ENCODE assay signal across 9 mouse cellular contexts in genomic region chr11:59694533-59694932, GRCm38 (mm10). TPM values are rescaled to one million over a fixed set of nuclear protein-coding genes. Genes with fewer than 3 reads are reported as not detected.
DNase-seq lines count a peak whose midpoint lies in the region; ATAC-seq and TF ChIP-seq lines count a peak whose summit lies in the region.
"Had no signal": no experiment of that assay in that cellular context is flagged by ENCODE, and none has a peak within 500 bp of the region (broad histone marks: within the 10 kb centered on the region; RNA-seq: fewer than 3 reads in every experiment).

No protein-coding gene starts in this region.

- no peak overlapping the region for H3K4me2 ChIP-seq in kidney, embryonic 16.5 days (replicated peaks; ENCODE audit: low read depth, low read length)
- no peak overlapping the region for H3K4me2 ChIP-seq in lung, embryonic 15.5 days
- H3K4me2 ChIP-seq in hindbrain, embryonic 16.5 days (ENCODE audit: low read length) = no peak overlapping the region
- H3K4me2 ChIP-seq: neural tube, embryonic 13.5 days had no signal

- peaks cover 24% of the 10 kb centered on the region for H3K4me1 ChIP-seq in kidney, adult 2 months (ENCODE audit: control insufficient read depth, insufficient read depth, low read length)
- H3K4me1 ChIP-seq in kidney, embryonic 16.5 days (ENCODE audit: insufficient read depth, low read length) = 0 out of 2 replicates have a peak, but pooled peaks cover 6% of the 10 kb centered on the region
- peaks cover 31% of the 10 kb centered on the region for H3K4me1 ChIP-seq in lung, embryonic 15.5 days
- peaks cover 7% of the 10 kb centered on the region; the same call in 1 of the 2 replicates for H3K4me1 ChIP-seq in hindbrain, embryonic 16.5 days (ENCODE audit: control insufficient read depth, insufficient read depth, low read depth, low read length)

- H3K27me3 ChIP-seq in kidney, adult 2 months (replicated peaks; ENCODE audit: control insufficient read depth, insufficient read depth, low read length) = no peaks in the 10 kb centered on the region
- no peaks in the 10 kb centered on the region for H3K27me3 ChIP-seq in kidney, embryonic 16.5 days (ENCODE audit: insufficient read depth, low read length)
- H3K27me3 ChIP-seq in lung, embryonic 15.5 days = no peaks in the 10 kb centered on the region
- H3K27me3 ChIP-seq in hindbrain, embryonic 16.5 days (replicated peaks; ENCODE audit: control insufficient read depth, insufficient read depth, low read length) = no peaks in the 10 kb centered on the region
- H3K27me3 ChIP-seq: neural tube, embryonic 13.5 days had no signal

- 17% methylated on average over 1 of the region's 1 CpGs for WGBS in kidney, adult 2 months
- WGBS in kidney, embryonic 16.5 days = 78% methylated on average over 1 of the region's 1 CpGs
- 61% methylated on average over 1 of the region's 1 CpGs for WGBS in lung, embryonic 15.5 days
- WGBS in hindbrain, embryonic 16.5 days = 58% methylated on average over 1 of the region's 1 CpGs

- peak; percentile 25 to 83 for DNase-seq in adrenal gland, adult (ENCODE audit: inconsistent age in 2 of 2, low spot score in 1 of 2)
- DNase-seq in adrenal gland, postnatal 4 days (ENCODE audit: low spot score in 2 of 2) = no peak
- DNase-seq in kidney, adult 2 months = peak; percentile 85
- peak; percentile 62 to 64 for DNase-seq in cerebellum, postnatal 10 days
- DNase-seq in spleen, postnatal 14 days (ENCODE audit: low spot score in 2 of 2) = no peak

- H3K36me3 ChIP-seq in kidney, adult 2 months (ENCODE audit: control insufficient read depth, insufficient read depth, low read length) = peaks cover 2% of the 10 kb centered on the region; the same call in 1 of the 2 replicates
- H3K36me3 ChIP-seq in kidney, embryonic 16.5 days (ENCODE audit: insufficient read depth, low read length) = peaks cover 23% of the 10 kb centered on the region
- H3K36me3 ChIP-seq in lung, embryonic 15.5 days = peaks cover 30% of the 10 kb centered on the region; the same call in 1 of the 2 replicates
- H3K36me3 ChIP-seq in hindbrain, embryonic 16.5 days (ENCODE audit: control insufficient read depth, insufficient read depth, low read length) = 0 out of 2 replicates have a peak, but pooled peaks cover 10% of the 10 kb centered on the region

- H3K27ac ChIP-seq in kidney, adult 2 months (ENCODE audit: insufficient read depth, low read depth, low read length) = 0 out of 2 replicates have a peak overlapping the region, but pooled peaks have one; percentile 27
- no peak overlapping the region for H3K27ac ChIP-seq in kidney, embryonic 16.5 days (ENCODE audit: low read length)
- peak overlapping the region; percentile 58 for H3K27ac ChIP-seq in lung, embryonic 15.5 days
- H3K27ac ChIP-seq in hindbrain, embryonic 16.5 days (ENCODE audit: low read depth, low read length) = no peak overlapping the region
- H3K27ac ChIP-seq: neural tube, embryonic 13.5 days had no signal

- no peak overlapping the region for H3K4me3 ChIP-seq in kidney, adult 2 months (ENCODE audit: insufficient read depth, low read depth, low read length)
- no peak overlapping the region for H3K4me3 ChIP-seq in kidney, embryonic 16.5 days (ENCODE audit: low read length)
- H3K4me3 ChIP-seq in lung, embryonic 15.5 days = no peak overlapping the region
- no peak overlapping the region for H3K4me3 ChIP-seq in hindbrain, embryonic 16.5 days (ENCODE audit: low read length)
- H3K4me3 ChIP-seq: neural tube, embryonic 13.5 days had no signal

- no peak overlapping the region for H3K9ac ChIP-seq in kidney, embryonic 16.5 days (replicated peaks; ENCODE audit: low read length)
- H3K9ac ChIP-seq in lung, embryonic 15.5 days = no peak overlapping the region
- H3K9ac ChIP-seq in hindbrain, embryonic 16.5 days (ENCODE audit: low read depth, low read length) = no peak overlapping the region
- H3K9ac ChIP-seq: neural tube, embryonic 13.5 days had no signal

- ATAC-seq in kidney, embryonic 16.5 days (ENCODE audit: low FRiP score, low TSS enrichment) = no peak
- ATAC-seq in lung, embryonic 15.5 days (ENCODE audit: borderline replicate concordance, extremely low read depth, low FRiP score, low TSS enrichment) = peak; percentile 69; the same call in 1 of the 2 replicates
- ATAC-seq in hindbrain, embryonic 16.5 days = no peak

- no peaks in the 10 kb centered on the region for H3K9me3 ChIP-seq in kidney, embryonic 16.5 days (ENCODE audit: low read length)
- H3K9me3 ChIP-seq in lung, embryonic 15.5 days = no peaks in the 10 kb centered on the region
- no peaks in the 10 kb centered on the region for H3K9me3 ChIP-seq in hindbrain, embryonic 16.5 days (ENCODE audit: control insufficient read depth, low read length)
- H3K9me3 ChIP-seq: neural tube, embryonic 13.5 days had no signal

- no peak for TF ChIP-seq CTCF in kidney, adult 2 months (conservative IDR thresholded peaks at IDR 0.05; ENCODE audit: insufficient read depth, insufficient read length, low read depth, low read length)

- TF ChIP-seq POLR2A in kidney, adult 2 months (IDR thresholded peaks at IDR 0.05; ENCODE audit: low read depth, low read length) = no peak

RNA-seq across cellular contexts. Expression of gene Mprip, which starts 33.4 kb away (rescaled TPM):
- total RNA-seq in adrenal gland, postnatal 4 days (2021) = 100 to 1,000 TPM; 235 to 240 TPM
- polyA plus RNA-seq in kidney, adult 2 months (2012; rRNA removed) = 107 and 115 TPM in 2 replicates
- polyA plus RNA-seq in kidney, embryonic 16.5 days (2015; fragmentation: Nextera tagmentation; extraction: Ambion mirVana) = 42.7 and 43.8 TPM in 2 replicates
- polyA plus RNA-seq in lung, embryonic 15.5 days (2015; fragmentation: Nextera tagmentation; extraction: Ambion mirVana) = 109 and 111 TPM in 2 replicates
- 34.8 and 38.9 TPM in 2 replicates for polyA plus RNA-seq in hindbrain, embryonic 16.5 days (2015; fragmentation: Nextera tagmentation; extraction: Ambion mirVana)

Comparison
In these comparisons a context has a peak if more than half of its experiments do, and no peak if none do; other contexts are left out.
1. DNase-seq: peak in adrenal gland, adult (2 of 2), kidney, adult 2 months (single experiment) and cerebellum, postnatal 10 days (2 of 2); none in adrenal gland, postnatal 4 days (0 of 2) and spleen, postnatal 14 days (0 of 2).
2. H3K27ac ChIP-seq: peak in kidney, adult 2 months (single experiment) and lung, embryonic 15.5 days (single experiment); none in kidney, embryonic 16.5 days (single experiment) and hindbrain, embryonic 16.5 days (single experiment).